Mouse (Mus musculus): ENCODE results near the gene Zfpm1.

- TF ChIP-seq CTCF (IDR thresholded peaks at IDR 0.05; ENCODE audit: low read depth, low read length) (peak; percentile 24; the same call in 1 of the 2 replicates), POLR2A (IDR thresholded peaks at IDR 0.05; ENCODE audit: extremely low read depth, insufficient read depth, low read length) (no peak)
Observed at GRCm38 (mm10) chr8:122283356-122284202, 1.6 kb downstream of the Zfpm1 start.

Measured in liver, adult 2 months (tissue).